Mouse (Mus musculus) neural tube, embryonic 12.5 days (tissue): ENCODE results near the gene Tanc1. TPM values are rescaled to one million over a fixed set of nuclear protein-coding genes. Genes with fewer than 3 reads are reported as not detected.

ENCODE experiments used
- ATAC-seq: fragments of 200-750 bp; cut with Nextera tagmentation; 2 replicates; pipeline ENCODE4 v1.8.0; 2017; ENCODE audit warnings: low read depth, mild to moderate bottlenecking, moderate TSS enrichment, moderate library complexity; ENCODE audit not compliant: low FRiP score
- H3K27ac ChIP-seq: fragments of 300-500 bp; sonication (generic); 2 replicates; pipeline ENCODE4 v1.5.1; 2016
- H3K27me3 ChIP-seq: fragments of 300-500 bp; sonication (generic); replicated peaks from 2 replicates; pipeline ENCODE4 v1.6.1; 2016; ENCODE audit warnings: mild to moderate bottlenecking
- H3K36me3 ChIP-seq: fragments of 300-500 bp; sonication (generic); 2 replicates; pipeline ENCODE4 v1.6.1; 2016; ENCODE audit warnings: mild to moderate bottlenecking
- H3K4me1 ChIP-seq: fragments of 300-500 bp; sonication (generic); 2 replicates; pipeline ENCODE4 v1.6.1; 2016
- H3K4me2 ChIP-seq: fragments of 300-500 bp; sonication (generic); replicated peaks from 2 replicates; pipeline ENCODE4 v1.6.1; 2016; ENCODE audit warnings: mild to moderate bottlenecking
- H3K4me3 ChIP-seq: fragments of 300-500 bp; sonication (generic); 2 replicates; pipeline ENCODE4 v1.5.1; 2016
- H3K9ac ChIP-seq: fragments of 300-500 bp; sonication (generic); 2 replicates; pipeline ENCODE4 v1.6.1; 2016; ENCODE audit warnings: mild to moderate bottlenecking
- H3K9me3 ChIP-seq: fragments of 300-500 bp; sonication (generic); 2 replicates; pipeline ENCODE4 v1.6.1; 2016; ENCODE audit warnings: mild to moderate bottlenecking
- WGBS: fragments of 180-500 bp; shearing (Covaris S2); methylation state at CpG from one replicate; pipeline ENCODE4 v1.1.7; 2016; 5-methylcytosine and 5-hydroxymethylcytosine counted together
- polyA plus RNA-seq: library from polyadenylated mRNA; unstranded; fragments of >200 nt; fragmentation: Nextera tagmentation; extraction: Ambion mirVana; gene quantifications from 2 replicates; pipeline ENCODE4 v1.2.1, GENCODE M21; 2016

The Tanc1 gene
- polyA plus RNA-seq, 1 experiment from 2014 or later = 15.9 TPM

- WGBS = 78% methylated on average over 9 of the region's 9 CpGs
- H3K4me3 ChIP-seq = no peak overlapping the region
- ATAC-seq = no peak
- no peaks in the 10 kb centered on the region; the same call in 1 of the 2 replicates for H3K4me1 ChIP-seq
- H3K27ac ChIP-seq = no peak overlapping the region
- no peaks in the 10 kb centered on the region for H3K36me3 ChIP-seq
- no peak overlapping the region for H3K9ac ChIP-seq
- H3K27me3 ChIP-seq = no peaks in the 10 kb centered on the region
- no peak overlapping the region for H3K4me2 ChIP-seq
- no peaks in the 10 kb centered on the region for H3K9me3 ChIP-seq
Measured at GRCm38 (mm10) chr2:59758139-59758918, 146.5 kb downstream of the Tanc1 start.

DNA sequence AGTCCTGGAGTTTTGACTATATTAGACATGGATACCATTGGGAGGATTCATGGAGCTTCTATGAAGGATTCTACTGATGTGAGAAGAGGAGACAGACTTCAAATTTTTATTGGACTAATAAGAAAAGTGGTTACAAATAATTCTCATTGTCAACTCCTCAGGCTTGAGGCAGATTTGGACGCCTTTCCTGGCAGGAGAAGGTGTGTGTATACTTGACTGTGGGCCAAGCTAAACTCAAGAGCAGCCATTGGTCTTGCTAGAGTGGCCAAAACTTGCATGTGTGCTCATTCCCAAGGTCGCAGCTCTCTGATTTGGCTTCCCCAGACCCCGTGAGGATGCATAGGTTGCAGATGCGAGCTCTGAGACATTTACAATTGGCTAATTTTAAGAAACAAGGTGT, 148.9 kb downstream of the Tanc1 start:
- H3K4me1 ChIP-seq = no peaks in the 10 kb centered on the region; the same call in 1 of the 2 replicates

DNA sequence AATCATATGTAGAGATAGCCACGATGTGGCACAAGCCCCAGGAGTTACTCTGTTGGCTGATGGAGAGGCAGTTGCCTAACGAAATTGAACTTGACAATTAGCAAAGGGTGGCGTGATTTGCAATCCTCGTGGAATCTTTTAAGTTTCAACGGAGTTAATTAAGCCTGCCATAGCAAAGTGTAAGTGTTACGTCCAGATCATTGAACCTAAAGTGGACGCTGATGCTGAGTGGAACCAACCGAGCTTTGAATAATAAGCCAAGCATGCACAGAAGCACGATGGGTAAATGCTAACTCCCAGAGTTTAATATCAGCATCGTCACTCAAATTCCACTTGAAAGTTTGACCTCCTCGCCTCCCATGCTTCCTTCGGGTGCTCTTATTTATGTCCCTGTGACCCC, 149.3 kb downstream of the Tanc1 start:
- H3K4me1 ChIP-seq = no peaks in the 10 kb centered on the region; the same call in 1 of the 2 replicates
- H3K9me3 ChIP-seq = no peaks in the 10 kb centered on the region
- no peaks in the 10 kb centered on the region for H3K36me3 ChIP-seq
- no peak overlapping the region for H3K27ac ChIP-seq
- 54% methylated on average over 12 of the region's 12 CpGs for WGBS
- H3K4me3 ChIP-seq = no peak overlapping the region
- no peaks in the 10 kb centered on the region for H3K27me3 ChIP-seq
- H3K4me2 ChIP-seq = no peak overlapping the region
- ATAC-seq = no peak
- H3K9ac ChIP-seq = no peak overlapping the region

More for the DNA sequence above, 148.9 kb downstream of the Tanc1 start:
- no peak for ATAC-seq
- 91% methylated on average over 4 of the region's 4 CpGs for WGBS
- no peak overlapping the region for H3K27ac ChIP-seq
- no peaks in the 10 kb centered on the region for H3K27me3 ChIP-seq
- H3K36me3 ChIP-seq = no peaks in the 10 kb centered on the region
- H3K9me3 ChIP-seq = no peaks in the 10 kb centered on the region
- no peak overlapping the region for H3K9ac ChIP-seq
- no peak overlapping the region for H3K4me2 ChIP-seq
- no peak overlapping the region for H3K4me3 ChIP-seq

DNA sequence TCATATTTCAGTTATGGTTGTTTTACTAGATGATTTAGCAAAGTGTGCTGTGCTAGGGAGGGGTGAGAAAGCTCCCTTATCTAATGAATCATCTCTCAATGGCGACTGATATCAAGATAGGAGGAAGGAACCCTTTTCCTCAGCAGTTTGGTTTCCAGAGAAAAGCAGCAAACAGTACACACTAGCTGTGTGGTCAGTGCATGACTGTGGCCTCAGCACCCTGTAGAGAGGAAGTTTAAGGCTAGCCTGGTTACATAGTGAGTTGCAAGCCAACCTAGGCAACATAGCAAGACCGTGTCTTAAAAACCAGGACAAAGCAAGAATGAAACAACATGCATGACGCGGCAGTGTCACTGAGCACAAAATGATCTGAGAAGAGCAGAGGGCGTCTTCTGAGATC, 150.4 kb downstream of the Tanc1 start:
- Histone ChIP-seq H3K27me3 (no peaks in the 10 kb centered on the region), H3K36me3 (no peaks in the 10 kb centered on the region), H3K9me3 (no peaks in the 10 kb centered on the region), H3K4me3 (no peak overlapping the region), H3K27ac (no peak overlapping the region), H3K4me2 (no peak overlapping the region), H3K4me1 (no peaks in the 10 kb centered on the region; the same call in 1 of the 2 replicates), H3K9ac (no peak overlapping the region)
- no peak for ATAC-seq
- 93% methylated on average over 5 of the region's 5 CpGs for WGBS

- no peak overlapping the region for H3K4me2 ChIP-seq
- H3K9ac ChIP-seq = no peak overlapping the region
- H3K27ac ChIP-seq = no peak overlapping the region
- H3K36me3 ChIP-seq = no peaks in the 10 kb centered on the region
- no peaks in the 10 kb centered on the region for H3K9me3 ChIP-seq
- H3K27me3 ChIP-seq = no peaks in the 10 kb centered on the region
- H3K4me3 ChIP-seq = no peak overlapping the region
- 82% methylated on average over 10 of the region's 10 CpGs for whole genome bisulfite sequencing
- no peak for ATAC-seq
- no peaks in the 10 kb centered on the region; the same call in 1 of the 2 replicates for H3K4me1 ChIP-seq
Measured at GRCm38 (mm10) chr2:59765671-59766070, 153.8 kb downstream of the Tanc1 start.

GRCm38 (mm10) chr2:59767893-59768292, 156.1 kb downstream of the Tanc1 start:
- no peak overlapping the region for H3K9ac ChIP-seq
- no peak overlapping the region for H3K4me3 ChIP-seq
- no peak overlapping the region for H3K27ac ChIP-seq
- no peaks in the 10 kb centered on the region for H3K27me3 ChIP-seq
- peaks cover 16% of the 10 kb centered on the region for H3K4me1 ChIP-seq
- H3K9me3 ChIP-seq = no peaks in the 10 kb centered on the region
- H3K4me2 ChIP-seq = no peak overlapping the region
- no peak for ATAC-seq
- H3K36me3 ChIP-seq = no peaks in the 10 kb centered on the region
- WGBS = 90% methylated on average over 4 of the region's 4 CpGs

GRCm38 (mm10) chr2:59768661-59769384, 157.0 kb downstream of the Tanc1 start:
- Histone ChIP-seq H3K27ac (no peak overlapping the region), H3K9ac (no peak overlapping the region), H3K36me3 (0 out of 2 replicates have a peak, but pooled peaks cover 2% of the 10 kb centered on the region), H3K4me2 (no peak overlapping the region), H3K9me3 (no peaks in the 10 kb centered on the region), H3K27me3 (no peaks in the 10 kb centered on the region), H3K4me3 (no peak overlapping the region), H3K4me1 (peaks cover 16% of the 10 kb centered on the region)
- no peak for ATAC-seq
- WGBS = 88% methylated on average over 13 of the region's 13 CpGs

DNA sequence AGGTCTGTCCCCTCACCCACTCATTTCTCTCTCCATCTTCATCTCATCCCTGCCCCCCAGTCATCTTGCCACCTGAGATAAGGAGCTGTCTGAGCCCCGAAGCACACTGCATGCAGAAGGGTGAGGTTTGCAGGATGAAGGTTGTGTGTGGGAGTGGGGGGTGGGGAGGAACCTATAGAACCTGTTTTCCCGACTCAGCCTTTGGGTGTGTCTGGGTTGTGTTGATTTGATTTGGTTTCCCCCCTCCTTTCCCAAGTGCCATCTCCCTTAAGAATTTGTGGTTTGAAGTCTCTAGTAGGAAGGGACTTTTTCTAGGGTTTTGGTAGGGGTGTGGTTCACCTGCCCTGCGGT, 157.5 kb downstream of the Tanc1 start:
- Histone ChIP-seq H3K27me3 (no peaks in the 10 kb centered on the region), H3K9me3 (no peaks in the 10 kb centered on the region), H3K36me3 (0 out of 2 replicates have a peak, but pooled peaks cover 2% of the 10 kb centered on the region), H3K4me3 (no peak overlapping the region), H3K4me2 (no peak overlapping the region), H3K9ac (no peak overlapping the region), H3K27ac (no peak overlapping the region), H3K4me1 (peaks cover 16% of the 10 kb centered on the region)
- no peak for ATAC-seq
- WGBS = 89% methylated on average over 3 of the region's 3 CpGs

DNA sequence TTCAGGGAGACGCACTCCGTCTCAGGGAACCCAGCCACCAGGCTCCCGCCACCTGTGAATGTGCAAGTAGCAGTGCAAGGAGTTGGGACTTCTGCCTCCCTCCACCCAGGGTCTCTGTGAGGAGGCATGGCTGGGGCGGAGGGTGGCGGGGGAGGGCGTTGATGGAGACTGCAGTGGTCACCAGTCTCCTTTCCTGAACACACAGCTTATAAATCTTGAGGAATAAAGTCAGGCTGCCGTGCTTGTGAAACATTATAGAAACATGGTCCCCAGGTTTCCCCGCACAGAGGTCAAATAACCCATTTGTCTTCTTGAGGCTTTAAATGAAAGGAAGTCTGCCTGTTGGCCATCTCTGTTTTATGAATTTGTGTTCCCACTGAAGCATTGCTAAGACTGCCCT, 159.9 kb downstream of the Tanc1 start:
- H3K9me3 ChIP-seq = no peaks in the 10 kb centered on the region
- no peak for ATAC-seq
- H3K9ac ChIP-seq = no peak overlapping the region
- 40% methylated on average over 8 of the region's 8 CpGs for WGBS
- 0 out of 2 replicates have a peak overlapping the region, but pooled peaks have one; percentile 27 for H3K27ac ChIP-seq
- 0 out of 2 replicates have a peak overlapping the region, but pooled peaks have one; percentile 12 for H3K4me2 ChIP-seq
- peaks cover 16% of the 10 kb centered on the region for H3K4me1 ChIP-seq
- 0 out of 2 replicates have a peak, but pooled peaks cover 2% of the 10 kb centered on the region for H3K36me3 ChIP-seq
- H3K4me3 ChIP-seq = no peak overlapping the region
- H3K27me3 ChIP-seq = no peaks in the 10 kb centered on the region

DNA sequence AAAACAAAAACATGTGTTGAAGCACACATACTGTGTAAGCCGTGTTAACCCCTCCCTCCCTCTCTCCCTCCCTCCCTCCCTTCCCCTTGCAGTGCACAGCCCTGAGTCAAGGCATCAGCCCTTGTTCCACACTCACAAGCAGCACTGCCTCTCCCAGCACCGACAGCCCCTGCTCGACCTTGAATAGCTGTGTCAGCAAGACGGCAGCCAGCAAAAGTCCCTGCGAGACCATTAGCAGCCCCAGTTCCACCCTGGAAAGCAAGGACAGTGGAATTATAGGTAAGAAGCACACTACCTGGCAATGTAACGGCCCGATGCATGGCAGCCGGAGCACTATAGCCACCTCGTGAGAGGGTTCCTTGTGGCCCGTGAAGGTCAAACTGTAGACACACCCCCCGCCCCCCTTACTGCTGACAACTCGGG, 160.4 kb downstream of the Tanc1 start:
- no peak overlapping the region for H3K4me3 ChIP-seq
- peak overlapping the region; percentile 40 for H3K4me2 ChIP-seq
- peak; percentile 82 for ATAC-seq
- H3K27ac ChIP-seq = no peak overlapping the region
- H3K9me3 ChIP-seq = no peaks in the 10 kb centered on the region
- peaks cover 16% of the 10 kb centered on the region for H3K4me1 ChIP-seq
- H3K27me3 ChIP-seq = no peaks in the 10 kb centered on the region
- 0 out of 2 replicates have a peak, but pooled peaks cover 2% of the 10 kb centered on the region for H3K36me3 ChIP-seq
- 25% methylated on average over 12 of the region's 12 CpGs for WGBS
- H3K9ac ChIP-seq = no peak overlapping the region

- Histone ChIP-seq H3K4me1 (peaks cover 16% of the 10 kb centered on the region), H3K27me3 (no peaks in the 10 kb centered on the region), H3K36me3 (0 out of 2 replicates have a peak, but pooled peaks cover 2% of the 10 kb centered on the region), H3K9ac (no peak overlapping the region), H3K4me2 (no peak overlapping the region), H3K4me3 (no peak overlapping the region), H3K9me3 (no peaks in the 10 kb centered on the region), H3K27ac (no peak overlapping the region)
- no peak for ATAC-seq
- WGBS = 91% methylated on average over 6 of the region's 6 CpGs
Measured at GRCm38 (mm10) chr2:59774374-59774773, 162.5 kb downstream of the Tanc1 start.

DNA sequence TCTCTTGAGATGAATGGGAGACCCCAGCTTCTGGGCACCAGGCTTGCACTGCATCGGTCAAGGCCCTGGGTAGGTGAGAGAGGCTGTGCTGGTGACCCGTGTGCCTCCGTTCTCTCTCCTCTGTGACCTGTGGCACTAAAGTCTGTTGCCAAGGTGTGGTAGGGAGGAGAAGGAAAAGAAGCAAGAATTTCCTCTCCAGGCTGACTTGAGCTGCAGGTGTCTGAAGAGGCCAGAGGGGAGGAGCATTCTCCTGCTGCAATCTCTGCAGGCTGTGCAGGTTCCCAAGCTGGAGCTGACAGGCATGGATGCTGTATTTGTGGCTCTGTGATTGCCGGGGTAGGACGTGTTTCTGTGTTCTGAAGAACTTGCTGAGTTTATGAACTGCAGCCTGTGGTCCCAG, 163.3 kb downstream of the Tanc1 start:
- H3K27me3 ChIP-seq = no peaks in the 10 kb centered on the region
- no peak for ATAC-seq
- no peak overlapping the region for H3K4me3 ChIP-seq
- 0 out of 2 replicates have a peak, but pooled peaks cover 2% of the 10 kb centered on the region for H3K36me3 ChIP-seq
- no peak overlapping the region for H3K9ac ChIP-seq
- no peak overlapping the region for H3K4me2 ChIP-seq
- 86% methylated on average over 5 of the region's 5 CpGs for WGBS
- H3K4me1 ChIP-seq = peaks cover 16% of the 10 kb centered on the region
- H3K9me3 ChIP-seq = no peaks in the 10 kb centered on the region
- H3K27ac ChIP-seq = no peak overlapping the region
